Mouse (Mus musculus) bone marrow, adult 2 months (tissue): ENCODE measurements around the gene Nol4l. TPM values are rescaled to one million over a fixed set of nuclear protein-coding genes. Genes with fewer than 3 reads are reported as not detected.

Experiments used
- H3K27ac ChIP-seq: fragments of 200-500 bp; 2 replicates; pipeline ENCODE4 v1.5.1; 2012; ENCODE audit warnings: low read depth, mild to moderate bottlenecking, control low read depth, inconsistent platforms, low read length; ENCODE audit not compliant: control insufficient read depth, poor library complexity, insufficient read depth
- H3K4me1 ChIP-seq: fragments of 200-500 bp; 2 replicates; pipeline ENCODE4 v1.6.1; 2011; ENCODE audit warnings: low read length; ENCODE audit not compliant: control insufficient read depth, insufficient read depth
- H3K4me3 ChIP-seq: fragments of 200-500 bp; replicated peaks from 2 replicates; pipeline ENCODE3; 2011; ENCODE audit warnings: mild to moderate bottlenecking, low read depth, low read length, control low read depth; ENCODE audit not compliant: control insufficient read depth
- CTCF ChIP-seq: fragments of 200-500 bp; IDR thresholded peaks from 2 replicates; pipeline ENCODE4 v1.5.1; 2011; ENCODE audit warnings: low read length, control low read depth; ENCODE audit not compliant: control insufficient read depth, insufficient read depth
- POLR2A ChIP-seq: fragments of 200-500 bp; IDR thresholded peaks from 2 replicates; pipeline ENCODE4 v1.6.1; 2011; ENCODE audit warnings: low read depth, mild to moderate bottlenecking, control low read depth, low read length, borderline replicate concordance; ENCODE audit not compliant: control insufficient read depth
- WGBS: fragments of 180-500 bp; shearing (Covaris S2); methylation state at CpG from one replicate; pipeline ENCODE4 v1.1.7; 2018; 5-methylcytosine and 5-hydroxymethylcytosine counted together
- polyA plus RNA-seq: library from polyadenylated mRNA; stranded (reverse); fragments of >200 nt; gene quantifications from 2 replicates; pipeline ENCODE4 v1.2.4, GENCODE M21; 2011; ENCODE audit warnings: low replicate concordance; ENCODE audit not compliant: missing spikeins, insufficient read depth, insufficient read length

The Nol4l gene
- polyA plus RNA-seq, 1 experiment, result 7.5 TPM

DNA sequence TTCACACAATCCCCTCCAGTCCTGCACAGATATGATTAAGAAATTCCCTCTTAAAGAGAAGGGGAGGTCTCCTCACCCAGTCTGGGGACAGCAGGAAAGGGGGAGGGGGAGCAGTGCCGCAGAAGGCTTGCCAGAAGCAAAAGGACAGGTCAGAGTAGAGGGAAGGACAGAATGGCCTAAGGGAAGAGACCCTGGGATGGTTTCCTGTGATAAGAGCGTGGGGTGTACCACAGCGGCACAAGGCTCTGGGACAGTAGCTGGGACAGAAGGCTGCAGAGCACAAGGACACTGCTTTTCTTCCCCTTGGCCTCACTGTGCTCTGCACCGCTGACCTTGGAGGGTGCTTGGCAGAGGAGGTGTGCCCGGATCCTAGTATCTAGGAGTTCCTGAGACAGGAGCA is 31.8 kb upstream of the Nol4l start:
- Histone ChIP-seq H3K4me1 (peaks cover 9% of the 10 kb centered on the region), H3K4me3 (no peak overlapping the region), H3K27ac (peak overlapping the region; percentile 6)
- 1% methylated on average over 5 of the region's 5 CpGs for WGBS
- TF ChIP-seq POLR2A, result no peak
- TF ChIP-seq CTCF, result no peak

DNA sequence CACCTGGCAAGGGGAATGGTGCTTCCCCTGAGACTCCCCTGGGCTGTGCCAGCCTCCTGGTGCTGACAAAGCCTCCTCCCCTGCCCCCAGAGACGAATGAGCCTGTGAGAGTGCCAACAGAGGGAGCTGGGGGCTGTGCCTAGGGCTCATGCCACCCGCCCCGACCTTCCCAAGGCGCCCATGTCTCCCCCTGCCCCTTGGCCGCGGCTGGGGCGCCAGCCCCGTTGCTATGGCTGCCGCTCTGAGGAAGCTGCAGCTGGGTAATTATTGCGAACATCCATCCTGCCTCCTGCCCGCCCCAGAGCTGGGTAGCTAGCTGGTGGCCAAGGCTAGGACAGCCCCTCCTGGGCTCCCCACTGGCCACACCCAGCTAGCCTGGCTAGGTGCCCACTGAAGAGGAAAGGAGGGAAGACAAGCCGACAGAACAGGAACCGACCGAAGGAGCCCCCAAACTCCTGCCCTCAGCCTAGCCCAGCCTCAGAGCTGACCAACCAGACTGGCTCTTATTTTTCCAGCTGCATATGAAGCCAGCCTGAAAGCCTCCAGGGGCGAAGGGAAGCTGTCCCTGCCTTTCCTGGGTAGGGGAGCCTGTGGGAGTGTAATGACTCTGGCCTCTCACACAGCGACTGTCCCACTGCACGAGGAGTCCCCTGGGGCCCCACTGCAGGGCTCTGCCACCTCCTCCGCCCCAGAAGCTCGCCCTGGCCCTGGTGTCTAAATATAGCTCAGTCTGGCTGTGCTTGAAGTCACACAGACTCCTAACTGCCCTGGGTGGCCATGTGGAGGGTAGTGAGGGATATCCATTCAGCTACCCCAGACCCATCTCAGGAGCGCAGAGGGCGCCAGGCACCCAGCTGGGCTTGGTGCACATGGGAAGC is 31.1 kb upstream of the Nol4l start:
- WGBS, result 2% methylated on average over 21 of the region's 21 CpGs
- TF ChIP-seq POLR2A (no peak), CTCF (no peak)
- peaks cover 9% of the 10 kb centered on the region for H3K4me1 ChIP-seq
- peak overlapping the region; percentile 6; the same call in 1 of the 2 replicates for H3K27ac ChIP-seq
- no peak overlapping the region for H3K4me3 ChIP-seq

- Histone ChIP-seq H3K27ac (no peak overlapping the region), H3K4me1 (peaks cover 9% of the 10 kb centered on the region)
These were observed 29.9 kb upstream of the Nol4l start for GRCm38 (mm10) chr2:153559613-153560152.

DNA sequence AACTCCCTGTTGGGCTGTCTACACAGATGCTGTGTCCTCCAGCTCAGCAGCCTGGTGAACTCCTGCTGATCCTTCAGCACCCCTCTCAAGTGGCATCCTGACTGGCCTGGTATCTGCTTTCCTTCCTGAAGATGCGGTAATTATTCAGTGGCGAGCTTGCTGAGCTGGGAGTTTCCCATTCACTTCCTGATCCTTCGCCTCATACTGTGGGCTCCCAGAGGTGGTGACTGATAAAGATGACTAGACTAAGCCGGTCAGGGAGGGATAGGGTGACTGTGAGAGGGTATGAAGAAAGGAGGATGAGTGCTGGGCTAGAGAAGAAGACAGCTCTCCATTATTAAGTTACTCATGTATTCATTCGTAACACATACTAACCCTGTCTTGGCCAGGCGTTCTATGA is 28.7 kb upstream of the Nol4l start:
- WGBS, result 50% methylated on average over 6 of the region's 6 CpGs
- Histone ChIP-seq H3K27ac (no peak overlapping the region), H3K4me3 (no peak overlapping the region), H3K4me1 (peaks cover 9% of the 10 kb centered on the region)
- no peak for TF ChIP-seq CTCF
- TF ChIP-seq POLR2A, result no peak

More at GRCm38 (mm10) chr2:153559613-153560152, 29.9 kb upstream of the Nol4l start:
- no peak overlapping the region for H3K4me3 ChIP-seq
- WGBS, result 76% methylated on average over 8 of the region's 8 CpGs
- TF ChIP-seq POLR2A, result no peak
- no peak for TF ChIP-seq CTCF

DNA sequence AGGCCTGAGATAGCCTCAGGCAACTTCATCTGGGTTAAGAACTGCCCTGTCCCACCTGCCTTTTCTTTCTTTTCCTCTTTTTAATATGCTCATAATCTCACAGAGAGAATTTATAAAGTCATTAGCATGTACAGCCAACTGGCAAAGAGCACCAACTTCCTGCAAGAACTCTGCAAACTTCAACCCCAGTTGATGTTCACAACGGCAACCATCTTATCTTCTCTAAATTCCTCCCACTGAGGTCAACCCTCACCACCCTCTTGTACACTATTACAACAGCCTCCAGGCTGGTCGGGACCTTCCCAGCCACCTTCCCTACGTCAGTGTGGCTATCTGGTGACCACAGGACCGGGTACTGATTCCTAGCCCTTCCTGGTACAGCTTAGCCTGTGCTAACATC is 27.5 kb upstream of the Nol4l start:
- Histone ChIP-seq H3K4me3 (no peak overlapping the region), H3K27ac (no peak overlapping the region), H3K4me1 (peaks cover 7% of the 10 kb centered on the region)
- TF ChIP-seq POLR2A (no peak), CTCF (no peak)
- WGBS, result 16% methylated on average over 4 of the region's 4 CpGs

DNA sequence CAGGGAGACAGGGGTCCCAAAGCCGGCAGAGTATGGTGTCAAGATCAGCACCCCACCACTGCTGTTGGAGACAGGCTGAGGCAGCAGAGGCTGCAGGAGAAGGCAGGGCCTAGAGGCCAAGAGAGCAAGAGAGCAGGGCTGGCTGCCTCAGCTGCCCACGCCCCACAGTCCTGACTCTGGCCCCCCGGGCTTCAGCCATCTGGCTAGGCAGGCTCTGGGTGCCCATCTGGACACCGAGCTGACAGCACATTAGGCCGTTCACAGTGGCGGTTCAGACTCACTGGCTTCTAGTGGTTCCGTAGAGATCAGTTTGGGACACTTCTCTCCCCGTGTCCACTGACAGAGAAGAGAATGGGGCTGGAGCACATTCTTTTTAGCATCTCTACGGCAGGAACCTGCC is 26.4 kb upstream of the Nol4l start:
- TF ChIP-seq POLR2A (no peak), CTCF (no peak)
- Histone ChIP-seq H3K27ac (no peak overlapping the region), H3K4me3 (no peak overlapping the region), H3K4me1 (no peaks in the 10 kb centered on the region)
- WGBS, result 84% methylated on average over 9 of the region's 9 CpGs

DNA sequence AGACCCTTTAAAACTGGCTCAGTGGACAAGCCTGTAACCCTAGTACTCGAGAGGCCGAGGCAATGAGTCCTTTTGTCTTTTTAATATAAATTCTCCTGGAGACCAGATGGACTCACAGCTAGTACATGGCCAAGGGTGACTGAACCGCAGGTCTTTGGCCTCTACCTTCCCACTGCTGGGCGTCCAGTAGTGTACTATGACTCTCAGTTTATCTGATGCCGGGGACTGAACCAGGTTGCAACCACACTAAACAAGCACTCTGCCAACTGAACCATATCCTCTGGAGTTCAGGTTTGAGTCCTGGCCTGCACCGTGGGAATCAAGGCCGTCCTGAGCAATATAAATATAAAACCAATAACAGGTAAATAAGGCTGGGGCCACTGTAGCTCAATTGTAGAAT is 24.8 kb upstream of the Nol4l start:
- Histone ChIP-seq H3K4me1 (no peaks in the 10 kb centered on the region), H3K27ac (no peak overlapping the region), H3K4me3 (no peak overlapping the region)
- 85% methylated on average over 7 of the region's 7 CpGs for WGBS
- TF ChIP-seq CTCF (no peak), POLR2A (no peak)

- H3K4me3 ChIP-seq, result no peak overlapping the region
- 55% methylated on average over 8 of the region's 8 CpGs for WGBS
- no peak overlapping the region for H3K27ac ChIP-seq
- TF ChIP-seq CTCF (no peak), POLR2A (no peak)
- peaks cover 2% of the 10 kb centered on the region; the same call in 1 of the 2 replicates for H3K4me1 ChIP-seq
These were observed 19.7 kb upstream of the Nol4l start for GRCm38 (mm10) chr2:153549486-153549885.
